Mouse (Mus musculus) kidney, embryonic 16.5 days (tissue): ENCODE measurements around the gene Rnf167. TPM values are rescaled to one million over a fixed set of nuclear protein-coding genes. Genes with fewer than 3 reads are reported as not detected.

Experiments
- ATAC-seq: fragments of 200-750 bp; cut with Nextera tagmentation; 2 replicates; pipeline ENCODE4 v1.8.0; 2017; ENCODE audit warnings: moderate TSS enrichment; ENCODE audit not compliant: low FRiP score, low TSS enrichment
- H3K27ac ChIP-seq: fragments of 300-500 bp; sonication (generic); 2 replicates; pipeline ENCODE4 v1.5.1; 2014; ENCODE audit warnings: low read length
- H3K27me3 ChIP-seq: fragments of 300-500 bp; sonication (generic); 2 replicates; pipeline ENCODE4 v1.6.1; 2014; ENCODE audit warnings: low read length, control low read depth, mixed read lengths; ENCODE audit not compliant: insufficient read depth
- H3K36me3 ChIP-seq: fragments of 300-500 bp; sonication (generic); 2 replicates; pipeline ENCODE4 v1.6.1; 2014; ENCODE audit warnings: low read length, control low read depth, mixed read lengths; ENCODE audit not compliant: insufficient read depth
- H3K4me1 ChIP-seq: fragments of 300-500 bp; sonication (generic); 2 replicates; pipeline ENCODE4 v1.6.1; 2014; ENCODE audit warnings: low read length, control low read depth, mixed read lengths; ENCODE audit not compliant: insufficient read depth
- H3K4me2 ChIP-seq: fragments of 300-500 bp; sonication (generic); replicated peaks from 2 replicates; pipeline ENCODE4 v1.6.1; 2014; ENCODE audit warnings: low read depth, low read length
- H3K4me3 ChIP-seq: fragments of 300-500 bp; sonication (generic); 2 replicates; pipeline ENCODE4 v1.5.1; 2014; ENCODE audit warnings: mild to moderate bottlenecking, low read length
- H3K9ac ChIP-seq: fragments of 300-500 bp; sonication (generic); replicated peaks from 2 replicates; pipeline ENCODE4 v1.6.1; 2014; ENCODE audit warnings: low read length
- H3K9me3 ChIP-seq: fragments of 300-500 bp; sonication (generic); 2 replicates; pipeline ENCODE4 v1.6.1; 2016; ENCODE audit warnings: low read length, control low read depth
- WGBS: fragments of 180-500 bp; shearing (Covaris S2); extraction: QIAGEN DNeasy Blood & Tissue Kit; methylation state at CpG from one replicate; pipeline ENCODE4 v1.1.7; 2014; 5-methylcytosine and 5-hydroxymethylcytosine counted together
- polyA plus RNA-seq: library from polyadenylated mRNA; unstranded; fragments of >200 nt; fragmentation: Nextera tagmentation; extraction: Ambion mirVana; gene quantifications from 2 replicates; pipeline ENCODE4 v1.2.1, GENCODE M21; 2015

Rnf167 gene
- polyA plus RNA-seq, result 130 and 137 TPM in 2 replicates

DNA sequence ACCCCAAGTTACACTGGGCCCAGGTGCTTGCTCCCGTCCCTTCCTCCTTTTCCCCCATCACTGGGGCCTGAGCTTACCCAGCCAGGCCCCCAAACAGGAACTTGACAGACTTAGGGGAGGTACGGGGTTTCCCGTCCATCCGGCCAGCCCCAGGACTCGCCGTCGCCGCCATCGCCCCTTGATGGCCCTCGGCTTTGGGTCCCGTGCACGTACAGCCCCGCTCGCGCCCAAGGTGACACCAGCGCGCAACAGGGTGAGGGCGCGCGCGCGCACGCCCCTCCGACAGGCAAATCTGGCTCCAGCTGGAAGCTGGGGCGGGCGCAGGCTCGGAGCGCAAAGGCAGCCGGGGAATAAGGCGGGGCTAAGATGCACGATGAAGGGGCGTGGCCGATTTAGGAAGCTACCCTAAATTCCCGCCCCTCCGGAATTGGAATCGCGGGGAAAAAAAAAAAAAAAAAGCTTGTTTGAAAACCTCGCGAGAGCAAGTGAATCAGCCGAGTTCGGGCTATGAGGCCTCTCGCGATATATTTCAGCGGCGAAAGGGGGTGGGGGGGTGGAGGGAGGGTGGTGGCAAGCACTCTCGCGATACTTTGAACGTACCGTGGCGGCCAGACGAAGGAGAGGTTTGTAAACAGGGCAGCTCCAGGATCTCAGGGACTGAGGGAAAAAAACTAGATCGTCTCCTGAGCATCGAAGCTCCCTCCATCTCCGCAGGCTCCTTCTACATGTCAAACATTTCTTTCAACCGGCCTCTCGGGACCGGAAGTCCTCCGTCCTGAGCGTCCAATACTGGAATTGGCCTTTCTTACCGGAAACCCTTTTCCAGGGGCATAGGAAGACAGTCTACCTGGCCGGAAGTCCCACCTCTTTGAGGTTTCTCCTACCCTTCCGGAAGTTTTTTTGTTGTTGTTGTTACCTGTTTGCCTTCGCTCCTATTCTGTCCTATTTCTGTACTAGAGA is at the start of gene Rnf167, which contains the start of gene Slc25a11:
Gene Rnf167 (plus strand): TSS at position 545 of the 960 bp plus-strand sequence.
Gene Slc25a11 (minus strand): TSS at position 789 of the 960 bp plus-strand sequence.
- peaks cover 52% of the 10 kb centered on the region for H3K36me3 ChIP-seq
- peak within 1 kb of the TSS; percentile 97 for H3K4me2 ChIP-seq
- H3K9me3 ChIP-seq, result no peaks in the 10 kb centered on the region
- WGBS, result under 1% methylated on average over 63 of the region's 63 CpGs
- peak within 1 kb of the TSS; percentile 68 for H3K4me3 ChIP-seq
- no peaks in the 10 kb centered on the region for H3K27me3 ChIP-seq
- peaks cover 52% of the 10 kb centered on the region for H3K4me1 ChIP-seq
- peak within 1 kb of the TSS; percentile 97 for H3K9ac ChIP-seq
- ATAC-seq, result peak; percentile 89
- H3K27ac ChIP-seq, result peak within 1 kb of the TSS; percentile 99

DNA sequence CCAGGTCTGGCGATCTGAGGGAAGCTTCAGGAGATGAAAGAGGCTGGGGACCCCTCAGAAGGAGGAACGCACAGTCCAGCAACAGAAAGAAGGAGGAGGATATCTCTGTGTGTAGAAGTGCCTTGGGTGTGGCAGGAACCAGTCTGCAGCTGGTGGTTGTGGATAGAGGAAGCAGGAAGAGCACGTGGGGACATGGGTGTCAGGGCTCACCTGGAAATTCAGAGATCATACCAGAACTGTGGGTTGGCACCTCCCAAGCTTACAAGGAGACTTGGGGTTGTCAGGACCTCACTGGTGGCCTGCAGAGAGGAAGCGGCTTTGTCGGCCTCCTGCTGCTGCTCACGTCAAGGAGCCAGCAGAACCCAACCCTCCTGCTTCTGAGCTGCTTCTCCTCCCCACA is 49.7 kb upstream of the Rnf167 start:
- 87% methylated on average over 6 of the region's 6 CpGs for WGBS
- no peak overlapping the region for H3K9ac ChIP-seq
- H3K27me3 ChIP-seq, result no peaks in the 10 kb centered on the region
- no peaks in the 10 kb centered on the region for H3K9me3 ChIP-seq
- H3K4me3 ChIP-seq, result no peak overlapping the region
- peaks cover 25% of the 10 kb centered on the region for H3K36me3 ChIP-seq
- H3K27ac ChIP-seq, result no peak overlapping the region
- peaks cover 12% of the 10 kb centered on the region for H3K4me1 ChIP-seq
- ATAC-seq, result no peak
- no peak overlapping the region for H3K4me2 ChIP-seq

DNA sequence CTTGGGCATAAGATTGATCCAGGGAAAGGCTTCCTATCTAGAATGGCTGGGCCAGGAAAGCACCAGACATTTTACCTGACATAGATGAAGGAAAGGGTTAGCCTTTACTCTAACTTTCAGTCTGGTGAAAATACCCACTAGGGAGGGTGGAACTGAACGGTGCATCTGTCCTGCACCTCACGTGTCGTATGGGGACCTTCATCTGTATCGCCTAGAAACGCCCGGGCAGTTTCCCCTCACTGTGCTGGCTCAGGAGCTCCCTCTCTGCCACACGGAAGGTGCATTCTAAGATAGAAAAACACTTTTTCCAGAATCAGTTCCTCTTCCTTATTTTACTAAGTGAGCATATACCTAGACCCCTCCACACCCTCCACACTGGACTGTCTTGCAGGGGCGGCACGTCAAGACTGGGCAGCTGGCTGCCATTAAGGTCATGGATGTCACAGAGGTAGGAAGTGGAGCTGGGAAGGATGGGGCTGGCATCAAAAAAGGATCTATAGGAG is 48.5 kb upstream of the Rnf167 start:
- Histone ChIP-seq H3K9ac (no peak overlapping the region), H3K27ac (no peak overlapping the region), H3K36me3 (peaks cover 33% of the 10 kb centered on the region), H3K4me1 (peaks cover 12% of the 10 kb centered on the region), H3K9me3 (no peaks in the 10 kb centered on the region), H3K4me3 (no peak overlapping the region), H3K27me3 (no peaks in the 10 kb centered on the region), H3K4me2 (no peak overlapping the region)
- no peak for ATAC-seq
- 88% methylated on average over 9 of the region's 9 CpGs for WGBS

DNA sequence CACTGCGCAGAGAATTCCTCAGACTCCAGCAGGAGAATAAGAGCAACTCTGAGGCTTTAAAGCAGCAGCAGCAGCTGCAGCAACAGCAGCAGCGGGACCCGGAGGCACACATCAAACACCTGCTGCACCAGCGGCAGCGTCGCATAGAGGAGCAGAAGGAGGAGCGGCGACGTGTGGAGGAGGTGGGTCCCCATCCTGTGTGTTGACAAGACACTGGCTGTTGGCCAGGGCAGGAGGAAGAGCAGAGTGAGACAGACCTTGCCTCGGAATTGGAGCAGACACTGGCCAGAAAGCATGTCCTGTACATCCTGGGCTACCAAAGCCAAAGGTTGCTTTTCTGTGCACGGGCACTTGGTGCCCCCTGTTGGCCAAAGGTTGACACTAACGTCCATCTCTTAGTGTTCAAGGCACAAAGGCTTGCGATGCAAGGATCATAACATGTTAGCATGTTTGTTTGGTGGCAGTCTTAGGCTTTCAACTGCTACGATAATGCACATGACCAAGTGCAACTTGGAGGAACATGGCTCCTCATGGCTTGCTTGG is 41.9 kb upstream of the Rnf167 start:
- no peak for ATAC-seq
- no peak overlapping the region for H3K9ac ChIP-seq
- H3K4me3 ChIP-seq, result no peak overlapping the region
- peaks cover 78% of the 10 kb centered on the region for H3K36me3 ChIP-seq
- H3K27me3 ChIP-seq, result no peaks in the 10 kb centered on the region
- peaks cover 11% of the 10 kb centered on the region; the same call in 1 of the 2 replicates for H3K4me1 ChIP-seq
- WGBS, result 54% methylated on average over 14 of the region's 14 CpGs
- no peaks in the 10 kb centered on the region for H3K9me3 ChIP-seq
- H3K4me2 ChIP-seq, result no peak overlapping the region
- no peak overlapping the region for H3K27ac ChIP-seq

DNA sequence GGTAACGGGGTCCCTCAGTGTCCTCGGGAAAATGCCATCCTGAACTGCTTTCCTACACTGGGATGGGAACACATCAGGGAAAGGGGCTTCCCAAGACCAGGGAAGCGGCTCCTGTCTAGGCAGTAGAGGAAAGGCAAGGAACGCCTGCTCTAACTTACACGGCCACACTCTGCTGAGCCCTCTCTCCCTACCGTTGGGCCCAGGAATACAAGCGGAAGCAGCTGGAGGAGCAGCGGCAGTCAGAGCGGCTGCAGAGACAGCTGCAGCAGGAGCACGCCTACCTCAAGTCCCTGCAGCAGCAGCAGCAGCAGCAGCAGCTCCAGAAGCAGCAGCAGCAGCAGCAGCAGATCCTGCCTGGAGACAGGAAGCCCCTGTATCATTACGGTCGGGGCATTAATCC is 40.3 kb upstream of the Rnf167 start:
- H3K36me3 ChIP-seq, result peaks cover 89% of the 10 kb centered on the region

DNA sequence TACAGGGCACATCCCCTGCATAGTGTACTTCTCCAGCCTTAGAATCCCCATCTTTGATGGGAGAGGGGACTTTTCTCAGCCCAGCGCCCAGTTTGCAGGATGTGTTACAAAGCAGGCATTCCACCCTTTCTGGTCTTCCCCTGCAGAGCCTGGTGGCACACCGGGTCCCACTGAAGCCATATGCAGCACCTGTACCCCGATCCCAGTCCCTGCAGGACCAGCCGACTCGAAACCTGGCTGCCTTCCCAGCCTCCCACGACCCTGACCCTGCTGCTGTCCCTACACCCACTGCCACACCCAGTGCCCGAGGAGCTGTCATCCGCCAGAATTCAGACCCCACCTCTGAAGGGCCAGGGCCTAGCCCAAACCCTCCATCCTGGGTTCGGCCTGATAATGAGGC is 39.4 kb upstream of the Rnf167 start:
- 90% methylated on average over 9 of the region's 9 CpGs for WGBS
- Histone ChIP-seq H3K4me2 (no peak overlapping the region), H3K27me3 (no peaks in the 10 kb centered on the region), H3K9me3 (no peaks in the 10 kb centered on the region), H3K4me1 (peaks cover 11% of the 10 kb centered on the region; the same call in 1 of the 2 replicates), H3K36me3 (peaks cover 89% of the 10 kb centered on the region), H3K4me3 (no peak overlapping the region), H3K27ac (no peak overlapping the region), H3K9ac (no peak overlapping the region)
- ATAC-seq, result no peak

More for the DNA sequence above, 40.3 kb upstream of the Rnf167 start:
- WGBS, result 72% methylated on average over 12 of the region's 12 CpGs
- H3K9me3 ChIP-seq, result no peaks in the 10 kb centered on the region
- peaks cover 11% of the 10 kb centered on the region; the same call in 1 of the 2 replicates for H3K4me1 ChIP-seq
- no peak overlapping the region for H3K4me2 ChIP-seq
- H3K9ac ChIP-seq, result no peak overlapping the region
- no peaks in the 10 kb centered on the region for H3K27me3 ChIP-seq
- no peak overlapping the region for H3K4me3 ChIP-seq
- ATAC-seq, result no peak
- no peak overlapping the region for H3K27ac ChIP-seq

DNA sequence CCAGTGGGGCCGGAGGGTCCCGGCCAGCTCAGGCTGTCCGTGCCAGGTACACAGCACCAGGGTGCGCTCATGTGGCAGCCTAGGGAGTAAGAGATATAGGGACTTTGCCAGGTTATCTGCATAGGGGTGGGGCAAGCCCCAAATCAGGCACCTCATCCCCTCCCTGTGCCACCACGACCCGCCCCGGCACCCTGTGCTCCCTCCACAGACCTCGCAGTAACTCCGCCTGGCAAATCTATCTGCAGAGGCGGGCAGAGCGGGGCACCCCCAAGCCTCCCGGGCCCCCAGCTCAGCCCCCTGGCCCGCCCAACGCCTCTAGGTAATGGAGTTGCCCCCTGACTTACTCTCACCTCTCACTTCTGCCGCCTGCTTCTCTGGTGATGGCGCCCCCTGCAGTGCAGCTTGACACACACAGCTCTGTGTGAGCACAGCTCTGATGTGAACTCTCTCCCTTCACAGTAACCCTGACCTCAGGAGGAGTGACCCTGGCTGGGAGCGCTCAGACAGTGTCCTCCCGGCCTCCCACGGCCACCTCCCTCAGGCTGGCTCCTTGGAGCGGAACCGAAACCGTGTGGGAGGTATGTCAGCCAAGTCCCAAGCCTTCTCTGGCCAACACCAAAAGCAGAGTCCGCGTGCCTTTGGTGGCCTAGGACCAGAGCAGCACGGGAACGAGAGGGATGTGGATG is 38.5 kb upstream of the Rnf167 start:
- Histone ChIP-seq H3K9ac (no peak overlapping the region), H3K4me2 (no peak overlapping the region), H3K36me3 (peaks cover 91% of the 10 kb centered on the region), H3K4me1 (peaks cover 11% of the 10 kb centered on the region; the same call in 1 of the 2 replicates), H3K27ac (peak overlapping the region; percentile 16; the same call in 1 of the 2 replicates), H3K4me3 (no peak overlapping the region), H3K9me3 (no peaks in the 10 kb centered on the region), H3K27me3 (no peaks in the 10 kb centered on the region)
- WGBS, result 73% methylated on average over 26 of the region's 26 CpGs
- ATAC-seq, result peak; percentile 77

DNA sequence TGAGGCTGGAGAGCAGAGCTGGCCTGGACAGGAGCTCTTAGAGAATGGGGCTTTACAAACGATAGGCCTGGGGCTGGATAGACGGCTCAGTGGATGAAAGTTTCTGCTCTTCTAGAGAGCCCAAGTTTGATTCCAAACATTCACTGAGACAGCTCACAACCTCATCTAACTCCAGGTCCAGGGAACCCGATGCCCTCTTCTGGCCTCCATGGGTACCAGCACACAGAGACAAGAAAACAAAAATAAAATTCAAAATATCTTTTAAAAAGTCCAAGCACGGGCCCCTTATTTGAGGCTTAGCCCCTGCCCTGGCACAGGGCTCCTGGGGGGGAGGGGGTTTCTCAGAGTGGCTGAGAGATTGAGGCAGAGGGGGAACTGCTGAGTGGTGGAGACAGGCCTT is 36.3 kb upstream of the Rnf167 start:
- Histone ChIP-seq H3K36me3 (peaks cover 68% of the 10 kb centered on the region), H3K27me3 (no peaks in the 10 kb centered on the region), H3K9me3 (no peaks in the 10 kb centered on the region), H3K9ac (no peak overlapping the region), H3K4me1 (peaks cover 24% of the 10 kb centered on the region), H3K27ac (no peak overlapping the region), H3K4me2 (no peak overlapping the region), H3K4me3 (no peak overlapping the region)
- WGBS, result 87% methylated on average over 4 of the region's 4 CpGs
- no peak for ATAC-seq

DNA sequence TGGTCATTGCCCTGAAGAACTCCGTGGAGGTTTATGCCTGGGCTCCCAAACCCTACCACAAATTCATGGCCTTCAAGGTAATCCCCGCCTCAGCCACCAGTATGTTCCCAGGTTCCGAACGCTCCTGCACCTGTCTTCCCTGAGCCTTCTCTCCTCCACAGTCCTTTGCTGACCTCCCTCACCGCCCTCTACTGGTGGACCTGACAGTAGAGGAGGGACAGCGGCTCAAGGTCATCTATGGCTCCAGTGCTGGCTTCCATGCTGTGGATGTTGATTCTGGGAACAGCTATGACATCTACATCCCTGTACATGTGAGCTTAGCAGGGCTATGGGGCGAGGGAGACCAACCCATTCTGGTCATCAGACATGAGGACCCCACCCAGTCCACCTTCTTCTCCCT is 34.5 kb upstream of the Rnf167 start:
- 84% methylated on average over 7 of the region's 7 CpGs for WGBS
- Histone ChIP-seq H3K9me3 (no peaks in the 10 kb centered on the region), H3K27me3 (no peaks in the 10 kb centered on the region), H3K9ac (no peak overlapping the region), H3K4me3 (no peak overlapping the region), H3K27ac (no peak overlapping the region), H3K36me3 (peaks cover 56% of the 10 kb centered on the region), H3K4me2 (no peak overlapping the region), H3K4me1 (peaks cover 24% of the 10 kb centered on the region)
- no peak for ATAC-seq
